Mouse (Mus musculus) C2C12 (cell line): ENCODE data around the gene Rbm17.

Experiments
- CEBPB ChIP-seq: IDR thresholded peaks from one replicate; pipeline ENCODE4 v1.6.1; 2011; ENCODE audit warnings: low read depth, mild to moderate bottlenecking, control low read depth, moderate library complexity
- CTCF ChIP-seq: IDR thresholded peaks from one replicate; pipeline ENCODE4 v1.5.1; 2011; ENCODE audit not compliant: control insufficient read depth, insufficient read depth, insufficient read length
- FOSL1 ChIP-seq: IDR thresholded peaks from one replicate; pipeline ENCODE4 v1.8.0; 2011; ENCODE audit warnings: mild to moderate bottlenecking, low read length; ENCODE audit not compliant: poor library complexity, insufficient read depth, severe bottlenecking
- MAX ChIP-seq: IDR thresholded peaks from one replicate; pipeline ENCODE4 v1.6.1; 2011; ENCODE audit warnings: mild to moderate bottlenecking, control low read depth
- MYOD1 ChIP-seq: IDR thresholded peaks from one replicate; pipeline ENCODE4 v1.6.1; 2011; ENCODE audit warnings: low read depth; ENCODE audit not compliant: control insufficient read depth, insufficient read length
- MYOG ChIP-seq: IDR thresholded peaks from one replicate; pipeline ENCODE4 v1.6.1; 2011; ENCODE audit not compliant: control insufficient read depth, insufficient read length; ENCODE audit errors: extremely low read depth
- USF1 ChIP-seq: IDR thresholded peaks from one replicate; pipeline ENCODE4 v1.6.1; 2011; ENCODE audit warnings: low read depth, mild to moderate bottlenecking, control low read depth, moderate library complexity

GRCm38 (mm10) chr2:11601795-11602194 lies 2.2 kb downstream of the Rbm17 start:
- TF ChIP-seq CTCF (no peak), MAX (no peak), CEBPB (no peak), USF1 (no peak), MYOG (no peak), MYOD1 (no peak), FOSL1 (no peak)
